Mouse (Mus musculus): ENCODE measurements at regions not wholly inside any gene's neighbourhood (a gene's known extent, or its start where the extent isn't known, plus 50 kb on each side); places are given as distances from the start of the nearest gene placed in this dataset.

- Histone ChIP-seq H3K4me2 (ENCODE audit: low read depth) (no peak overlapping the region), H3K27me3 (ENCODE audit: control insufficient read depth, insufficient read depth, insufficient read length) (no peaks in the 10 kb centered on the region), H3ac (ENCODE audit: control insufficient read depth, insufficient read length) (no peak overlapping the region), H3K4me3 (no peak overlapping the region), H3K79me2 (ENCODE audit: control insufficient read depth, insufficient read depth) (no peaks in the 10 kb centered on the region), H3K36me3 (ENCODE audit: control insufficient read depth, insufficient read depth) (no peaks in the 10 kb centered on the region)
- TF ChIP-seq USF1 (IDR thresholded peaks at IDR 0.05; ENCODE audit: low read depth) (no peak), REST (IDR thresholded peaks at IDR 0.05; ENCODE audit: insufficient read depth, insufficient read length) (no peak), POLR2AphosphoS2 (IDR thresholded peaks at IDR 0.05; ENCODE audit: insufficient read length, low read depth) (no peak), MYOG (IDR thresholded peaks at IDR 0.05; ENCODE audit: control insufficient read depth in 1 of 3, insufficient read depth in 1 of 3, insufficient read length in 2 of 3, low read depth in 2 of 3) (no peak), MAX (IDR thresholded peaks at IDR 0.05; ENCODE audit: low read depth) (no peak), SRF (IDR thresholded peaks at IDR 0.05; ENCODE audit: control insufficient read depth, insufficient read length, low read depth) (no peak), TCF3 (IDR thresholded peaks at IDR 0.05; ENCODE audit: insufficient read length, low read depth) (no peak)
Observed at GRCm38 (mm10) chr1:92359473-92359872, 114.2 kb downstream of the Ndufa10 start.

- TF ChIP-seq POLR2A (IDR thresholded peaks at IDR 0.05; ENCODE audit: insufficient read length, low read depth) = no peak
- TF ChIP-seq MYOG (IDR thresholded peaks at IDR 0.05; ENCODE audit: control insufficient read depth in 1 of 3, insufficient read depth in 1 of 3, insufficient read length in 2 of 3, low read depth in 2 of 3) = no peak
- no peak for TF ChIP-seq MAX (IDR thresholded peaks at IDR 0.05; ENCODE audit: low read depth)
- no peak for TF ChIP-seq E2F4 (IDR thresholded peaks at IDR 0.05; ENCODE audit: insufficient read depth)
- H3K36me3 ChIP-seq (ENCODE audit: control insufficient read depth, insufficient read depth) = no peaks in the 10 kb centered on the region
- H3K27me3 ChIP-seq (ENCODE audit: control insufficient read depth, insufficient read depth, insufficient read length) = no peaks in the 10 kb centered on the region
- no peak overlapping the region for H3K4me3 ChIP-seq
- no peak overlapping the region for H3K4me2 ChIP-seq (ENCODE audit: low read depth)
- no peaks in the 10 kb centered on the region for H3K79me2 ChIP-seq (ENCODE audit: control insufficient read depth, insufficient read depth)
- H3ac ChIP-seq (ENCODE audit: control insufficient read depth, insufficient read length) = no peak overlapping the region
Observed at GRCm38 (mm10) chr1:92358758-92359287, 114.8 kb downstream of the Ndufa10 start.

DNA sequence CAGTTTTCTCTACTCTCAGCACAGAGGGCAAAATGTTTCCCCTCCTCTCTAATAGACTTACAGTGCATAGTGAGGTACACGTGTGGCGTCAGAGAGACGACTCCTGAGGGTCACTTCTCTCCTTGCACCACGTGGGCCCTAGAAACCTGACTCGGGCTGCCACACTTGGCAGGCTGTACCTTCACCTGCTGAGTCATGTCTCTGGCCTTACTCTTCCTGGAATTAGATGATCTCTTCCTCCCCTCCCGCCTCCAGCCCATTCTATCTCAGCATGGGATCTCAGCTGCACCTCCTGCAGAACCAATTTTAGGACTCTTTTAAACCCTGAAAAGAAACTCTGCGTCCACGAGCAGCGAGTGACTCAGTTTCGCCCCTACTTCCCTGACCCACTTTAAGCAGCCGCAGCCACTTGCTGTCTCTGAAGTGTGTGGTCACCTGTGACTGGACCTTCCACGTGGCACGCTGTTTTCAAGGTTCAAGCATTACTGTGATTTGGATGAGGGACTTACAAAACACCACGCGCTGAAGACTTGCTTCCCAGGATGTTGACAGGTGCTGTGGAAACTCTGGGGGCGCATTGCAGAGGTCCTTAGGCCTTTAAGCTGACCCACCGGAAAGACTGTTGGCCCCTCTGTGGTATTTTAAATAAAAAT lies 125.2 kb downstream of the Ndufa10 start:
- TF ChIP-seq SRF (IDR thresholded peaks at IDR 0.05; ENCODE audit: control insufficient read depth, insufficient read length, low read depth) = peak; percentile 5
- no peak for TF ChIP-seq POLR2A (IDR thresholded peaks at IDR 0.05; ENCODE audit: insufficient read length, low read depth)
- TF ChIP-seq USF1 (IDR thresholded peaks at IDR 0.05; ENCODE audit: low read depth) = peak; percentile 75
- no peak for TF ChIP-seq CEBPB (IDR thresholded peaks at IDR 0.05; ENCODE audit: insufficient read depth, poor library complexity, severe bottlenecking)
- peak in 1 of 3 experiments; percentile 29 for TF ChIP-seq MYOG (IDR thresholded peaks at IDR 0.05; ENCODE audit: control insufficient read depth in 1 of 3, insufficient read depth in 1 of 3, insufficient read length in 2 of 3, low read depth in 2 of 3)
- no peak for TF ChIP-seq MAX (IDR thresholded peaks at IDR 0.05; ENCODE audit: low read depth)
- peak; percentile 1 for TF ChIP-seq TCF12 (IDR thresholded peaks at IDR 0.05; ENCODE audit: insufficient read depth, poor library complexity, severe bottlenecking)
- TF ChIP-seq E2F4 (IDR thresholded peaks at IDR 0.05; ENCODE audit: insufficient read depth) = no peak
- no peak for TF ChIP-seq REST (IDR thresholded peaks at IDR 0.05; ENCODE audit: insufficient read depth, insufficient read length)
- TF ChIP-seq POLR2AphosphoS2 (IDR thresholded peaks at IDR 0.05; ENCODE audit: insufficient read length, low read depth) = no peak
- TF ChIP-seq TCF3 (IDR thresholded peaks at IDR 0.05; ENCODE audit: insufficient read length, low read depth) = no peak
- TF ChIP-seq MYOD1 (IDR thresholded peaks at IDR 0.05; ENCODE audit: control insufficient read depth in 1 of 3, insufficient read length in 2 of 3, low read depth in 2 of 3) = peak; percentile 60 to 91 (median 67)
- Histone ChIP-seq H3K27me3 (ENCODE audit: control insufficient read depth, insufficient read depth, insufficient read length) (no peaks in the 10 kb centered on the region), H3K79me2 (ENCODE audit: control insufficient read depth, insufficient read depth) (no peaks in the 10 kb centered on the region), H3K36me3 (ENCODE audit: control insufficient read depth, insufficient read depth) (no peaks in the 10 kb centered on the region), H3K4me3 (no peak overlapping the region), H3K4me2 (ENCODE audit: low read depth) (peak overlapping the region; percentile 34), H3ac (ENCODE audit: control insufficient read depth, insufficient read length) (no peak overlapping the region)

DNA sequence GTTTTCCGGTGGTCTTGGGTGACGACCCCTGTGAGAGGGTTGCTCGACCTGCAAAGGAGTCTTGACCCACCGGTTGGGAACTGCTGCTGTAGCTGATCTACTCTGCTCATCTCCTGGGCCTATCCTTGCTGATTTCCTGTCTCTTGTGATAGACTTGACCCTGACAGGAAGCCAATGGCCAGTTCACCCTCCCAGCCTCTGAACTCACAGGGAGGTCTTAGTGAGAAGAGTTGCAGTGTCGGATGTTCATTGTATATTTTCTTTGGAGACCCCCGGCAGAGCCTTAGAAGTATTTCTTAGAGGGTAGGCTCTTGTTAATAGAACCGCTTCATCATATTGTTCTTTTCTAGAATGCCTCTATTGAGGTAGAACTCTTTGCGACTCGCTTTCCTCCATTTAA lies 126.0 kb downstream of the Ndufa10 start:
- no peaks in the 10 kb centered on the region for H3K27me3 ChIP-seq (ENCODE audit: control insufficient read depth, insufficient read depth, insufficient read length)
- H3ac ChIP-seq (ENCODE audit: control insufficient read depth, insufficient read length) = no peak overlapping the region
- TF ChIP-seq MYOD1 (IDR thresholded peaks at IDR 0.05; ENCODE audit: control insufficient read depth in 1 of 3, insufficient read length in 2 of 3, low read depth in 2 of 3) = no peak
- no peak for TF ChIP-seq E2F4 (IDR thresholded peaks at IDR 0.05; ENCODE audit: insufficient read depth)
- no peaks in the 10 kb centered on the region for H3K36me3 ChIP-seq (ENCODE audit: control insufficient read depth, insufficient read depth)
- no peak overlapping the region for H3K4me2 ChIP-seq (ENCODE audit: low read depth)
- no peak overlapping the region for H3K4me3 ChIP-seq
- H3K79me2 ChIP-seq (ENCODE audit: control insufficient read depth, insufficient read depth) = no peaks in the 10 kb centered on the region

GRCm38 (mm10) chr1:92343768-92344167 lies 129.9 kb downstream of the Ndufa10 start:
- no peaks in the 10 kb centered on the region for H3K79me2 ChIP-seq (ENCODE audit: control insufficient read depth, insufficient read depth)
- no peaks in the 10 kb centered on the region for H3K27me3 ChIP-seq (ENCODE audit: control insufficient read depth, insufficient read depth, insufficient read length)
- H3ac ChIP-seq (ENCODE audit: control insufficient read depth, insufficient read length) = no peak overlapping the region
- no peaks in the 10 kb centered on the region for H3K36me3 ChIP-seq (ENCODE audit: control insufficient read depth, insufficient read depth)
- TF ChIP-seq TCF12 (IDR thresholded peaks at IDR 0.05; ENCODE audit: insufficient read depth, poor library complexity, severe bottlenecking) (peak; percentile 83), MYOG (IDR thresholded peaks at IDR 0.05; ENCODE audit: control insufficient read depth in 1 of 3, insufficient read depth in 1 of 3, insufficient read length in 2 of 3, low read depth in 2 of 3) (peak; percentile 77 to 95 (median 94)), MYOD1 (IDR thresholded peaks at IDR 0.05; ENCODE audit: control insufficient read depth in 1 of 3, insufficient read length in 2 of 3, low read depth in 2 of 3) (peak; percentile 86 to 97 (median 94)), TCF3 (IDR thresholded peaks at IDR 0.05; ENCODE audit: insufficient read length, low read depth) (peak; percentile 78), SRF (IDR thresholded peaks at IDR 0.05; ENCODE audit: control insufficient read depth, insufficient read length, low read depth) (no peak), USF1 (IDR thresholded peaks at IDR 0.05; ENCODE audit: low read depth) (no peak), CEBPB (IDR thresholded peaks at IDR 0.05; ENCODE audit: insufficient read depth, poor library complexity, severe bottlenecking) (0 out of 2 replicates have a peak, but pooled peaks have one; percentile 2)
- H3K4me2 ChIP-seq (ENCODE audit: low read depth) = peak overlapping the region; percentile 59
- no peak overlapping the region for H3K4me3 ChIP-seq

Measured in myocyte (in vitro differentiated cells).